Mouse (Mus musculus): Measurements from ENCODE around the gene Lgals12.

Lgals12 gene

GRCm38 (mm10) chr19:7583599-7583998 is 23.4 kb downstream of the Lgals12 start:
- DNase-seq (ENCODE audit: low spot score in 2 of 2): no peak

DNA sequence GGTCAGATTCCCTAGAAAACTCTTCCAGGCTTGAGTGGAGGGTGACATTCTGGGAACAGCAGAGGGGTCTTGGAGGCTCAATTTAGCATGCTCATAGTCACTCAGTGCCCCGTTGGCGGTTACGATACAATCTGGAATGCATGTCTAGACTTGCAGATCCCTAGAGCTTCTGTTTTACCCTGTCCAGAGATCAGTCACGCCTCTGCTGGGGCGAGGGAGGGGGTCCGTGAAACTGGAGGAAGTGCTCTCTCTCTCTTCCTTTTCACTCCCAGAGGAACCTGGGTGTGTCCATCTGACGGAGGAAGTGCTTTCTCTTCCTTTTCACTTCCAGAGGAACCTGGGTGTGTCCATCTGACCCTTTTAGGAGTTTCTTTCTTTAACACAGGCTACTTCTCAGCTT is 23.9 kb downstream of the Lgals12 start:
- no peak for DNase-seq (ENCODE audit: low spot score in 2 of 2)

- no peak for DNase-seq (ENCODE audit: low spot score in 2 of 2)
Observed at GRCm38 (mm10) chr19:7581042-7581441, 26.0 kb downstream of the Lgals12 start.

DNA sequence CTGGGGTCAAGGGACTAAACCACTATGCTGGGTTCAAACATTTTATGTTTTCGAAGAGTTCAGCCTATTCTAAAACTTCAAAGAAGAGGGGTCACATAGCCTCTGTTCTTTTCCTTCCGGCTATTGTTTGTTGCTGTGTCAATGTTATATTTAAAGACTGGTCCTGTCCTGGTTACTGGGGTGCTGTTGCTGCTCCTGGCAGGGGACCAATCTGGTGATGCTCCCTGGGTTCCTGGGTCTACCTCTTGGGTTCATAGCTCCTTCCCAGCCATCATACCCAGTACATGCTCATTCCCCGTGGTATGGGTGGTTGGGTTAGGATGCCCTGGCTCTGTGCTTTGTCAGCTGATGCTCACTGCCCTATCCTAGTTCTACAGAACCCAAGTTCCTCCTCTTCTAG is 29.3 kb downstream of the Lgals12 start:
- DNase-seq (ENCODE audit: low spot score in 2 of 2): no peak

DNA sequence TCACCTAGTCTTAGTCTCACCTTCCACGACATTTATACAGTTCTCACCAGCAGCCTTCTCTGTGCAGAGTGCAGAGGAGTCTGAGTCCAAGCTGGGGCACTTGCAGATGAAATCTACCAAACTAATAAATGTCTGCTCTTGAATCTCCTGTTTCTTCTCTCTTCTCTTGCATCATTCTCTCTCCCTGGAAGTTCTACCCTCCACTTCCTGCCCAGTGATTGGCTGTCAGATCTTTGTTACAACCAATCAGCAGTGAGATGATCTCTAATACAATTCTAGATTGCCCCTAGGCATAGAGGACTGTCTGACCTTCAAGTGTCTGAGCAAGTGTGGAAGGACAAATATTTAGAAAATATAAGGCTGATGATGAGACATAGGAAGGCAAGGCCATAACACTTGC is 30.8 kb downstream of the Lgals12 start:
- no peak for DNase-seq (ENCODE audit: low spot score in 2 of 2)

DNA sequence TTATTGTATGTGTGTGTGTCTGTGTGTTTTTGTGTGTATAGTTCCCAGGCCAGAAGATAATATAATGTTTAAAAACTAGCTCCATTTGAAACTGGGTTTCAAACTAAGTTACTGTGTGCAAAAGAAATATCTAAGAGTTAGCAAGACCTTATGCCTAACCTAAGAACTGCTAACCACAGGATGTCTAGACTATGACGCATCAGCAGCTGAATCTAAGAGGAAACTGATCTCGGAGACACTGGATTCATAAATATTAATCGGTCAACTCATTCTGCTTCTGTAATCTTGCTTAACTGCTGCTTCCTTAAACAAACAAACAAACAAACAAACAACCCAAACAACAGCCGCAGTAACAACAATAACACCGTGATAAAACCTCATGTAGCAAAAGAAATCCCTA is 37.3 kb downstream of the Lgals12 start:
- peak; percentile 24 to 47 for DNase-seq (ENCODE audit: low spot score in 2 of 2)

- no peak for DNase-seq (ENCODE audit: low spot score in 2 of 2)
Observed at GRCm38 (mm10) chr19:7568364-7568763, 38.6 kb downstream of the Lgals12 start.

- no peak for DNase-seq (ENCODE audit: low spot score in 2 of 2)
Observed at GRCm38 (mm10) chr19:7566826-7567225, 40.2 kb downstream of the Lgals12 start.

- DNase-seq (ENCODE audit: low spot score in 2 of 2): no peak
Observed at GRCm38 (mm10) chr19:7564457-7564856, 42.5 kb downstream of the Lgals12 start.

DNA sequence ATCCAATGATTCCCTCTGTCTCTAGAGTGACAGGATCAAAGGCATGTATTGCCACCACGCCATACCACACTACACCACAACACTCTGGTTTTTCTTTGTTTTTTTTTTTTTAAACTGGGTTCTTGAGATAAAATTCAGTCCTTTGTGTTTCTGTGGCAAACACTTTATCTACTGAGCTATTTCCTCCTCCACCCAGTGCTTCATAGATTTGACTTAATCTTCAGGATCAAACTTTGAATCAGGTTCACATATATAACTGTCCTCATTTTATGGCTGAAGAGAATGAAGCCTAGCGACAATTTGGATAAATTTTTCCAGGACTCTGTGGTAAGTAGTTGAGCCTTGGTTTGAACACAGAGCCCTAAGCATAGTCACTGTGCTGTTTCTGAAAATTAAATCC is 43.3 kb downstream of the Lgals12 start:
- DNase-seq (ENCODE audit: low spot score in 2 of 2): no peak

GRCm38 (mm10) chr19:7562601-7563129 is 44.3 kb downstream of the Lgals12 start:
- DNase-seq (ENCODE audit: low spot score in 2 of 2): no peak

DNA sequence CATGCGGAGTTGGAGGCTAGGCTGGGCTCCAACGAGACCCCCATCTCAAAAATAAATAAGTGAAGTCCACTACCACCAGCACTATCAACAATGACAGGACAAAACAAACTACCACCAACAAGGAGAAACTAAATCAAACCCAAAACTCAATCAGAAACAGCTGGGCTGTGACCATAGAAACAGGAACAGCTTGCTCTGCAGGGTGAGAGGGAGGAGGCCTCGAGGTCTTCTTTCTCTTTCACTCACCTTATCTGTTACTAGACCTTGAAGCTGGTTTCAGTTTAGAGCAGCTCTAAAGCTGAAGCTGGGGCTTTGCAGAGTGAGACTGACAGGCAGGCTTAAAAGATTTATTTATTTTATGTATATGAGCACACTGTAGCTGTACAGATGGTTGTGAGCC is 45.5 kb downstream of the Lgals12 start:
- DNase-seq (ENCODE audit: low spot score in 2 of 2): peak in 1 of 2 experiments; percentile 7

- peak in 1 of 2 experiments; percentile 24 for DNase-seq (ENCODE audit: low spot score in 2 of 2)
Observed at GRCm38 (mm10) chr19:7559986-7560385, 47.0 kb downstream of the Lgals12 start.

DNA sequence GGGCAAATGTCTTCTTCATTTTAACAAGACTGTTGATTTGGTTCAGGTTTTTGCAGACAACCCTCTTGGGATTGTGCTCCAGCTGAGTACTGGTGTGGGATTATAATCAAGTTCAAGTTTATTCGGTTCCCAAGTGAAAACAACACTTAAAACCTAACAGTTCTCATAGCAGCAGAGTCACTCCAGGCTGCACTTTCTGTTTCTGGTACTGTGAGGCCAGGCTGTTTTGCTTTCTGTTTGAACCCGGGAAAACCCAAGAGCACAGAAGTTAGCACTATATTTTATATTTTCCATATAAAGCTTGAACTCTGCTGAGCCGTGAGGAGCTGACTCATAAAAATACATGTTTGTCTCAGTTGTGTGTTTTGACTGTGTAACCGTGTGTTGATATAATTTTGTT is 48.3 kb downstream of the Lgals12 start:
- DNase-seq (ENCODE audit: low spot score in 2 of 2): peak in 1 of 2 experiments; percentile 18

DNA sequence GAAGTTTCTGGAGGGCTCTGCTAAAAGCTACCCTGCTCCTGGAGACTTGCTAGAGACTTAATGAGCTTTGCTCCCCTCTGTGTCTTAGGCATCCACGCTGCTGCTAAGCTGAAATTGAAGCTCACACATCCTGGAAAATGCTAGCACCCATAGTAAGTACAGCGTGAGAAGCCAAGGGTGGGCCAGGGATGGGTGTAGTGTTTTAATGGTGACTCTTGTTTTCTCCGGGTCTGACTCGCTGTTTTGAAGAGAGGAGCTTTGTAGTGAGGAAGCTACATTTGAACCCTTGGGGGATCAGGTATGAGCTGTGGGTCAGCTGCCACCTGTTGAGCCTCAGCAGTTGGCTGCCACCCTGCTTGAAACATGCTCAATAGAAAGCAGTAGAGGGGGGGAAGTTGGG is 49.1 kb downstream of the Lgals12 start:
- DNase-seq (ENCODE audit: low spot score in 2 of 2): no peak

- peak; percentile 55 to 60 for DNase-seq (ENCODE audit: low spot score in 2 of 2)
Observed at GRCm38 (mm10) chr19:7557328-7557822, 49.6 kb downstream of the Lgals12 start, which contains the start of gene Pla2g16. TSS of gene Pla2g16 (plus strand) at chr19:7557459.

DNA sequence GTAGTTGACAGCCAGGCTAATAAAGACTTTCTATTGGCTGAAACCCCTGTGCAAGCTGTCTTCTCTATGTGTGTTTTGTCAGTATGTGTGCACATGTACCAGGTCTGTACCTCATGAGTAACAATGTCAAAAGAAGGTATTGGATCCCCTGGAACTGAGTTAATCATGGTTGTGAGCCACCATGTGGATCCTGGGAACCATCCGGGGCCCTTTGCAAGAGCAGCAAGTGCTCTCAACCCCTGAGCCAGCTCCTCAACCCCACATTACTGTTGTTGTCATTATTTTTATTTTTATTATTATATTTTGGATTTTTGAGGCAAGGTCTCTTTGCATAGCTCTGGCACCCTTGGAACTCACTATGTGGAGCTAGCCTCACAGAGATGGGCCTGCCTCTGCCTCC is 50.4 kb downstream of the Lgals12 start:
- DNase-seq (ENCODE audit: low spot score in 2 of 2): no peak

GRCm38 (mm10) chr19:7554881-7555280 is 52.1 kb downstream of the Lgals12 start:
- no peak for DNase-seq (ENCODE audit: low spot score in 2 of 2)

- DNase-seq (ENCODE audit: low spot score in 2 of 2): no peak
Observed at GRCm38 (mm10) chr19:7553441-7553840, 53.6 kb downstream of the Lgals12 start.

DNA sequence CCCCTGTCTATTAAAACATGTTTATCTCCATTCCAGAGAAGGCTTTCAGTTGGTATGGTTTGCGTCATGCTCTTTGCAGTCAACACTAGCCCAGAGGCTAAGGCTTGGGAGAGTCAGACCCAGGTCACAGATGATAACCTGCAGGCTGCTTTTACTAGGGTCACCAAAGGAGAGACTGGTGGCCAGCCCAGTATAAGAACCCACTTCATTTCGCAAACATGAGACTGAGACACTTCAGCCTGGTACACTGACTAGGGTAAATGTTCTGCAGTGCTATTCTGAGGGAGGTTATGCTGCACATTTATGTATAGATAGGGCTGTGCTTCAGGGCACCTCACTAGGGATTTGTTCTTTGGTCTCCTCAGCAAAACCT is 54.7 kb downstream of the Lgals12 start:
- no peak for DNase-seq (ENCODE audit: low spot score in 2 of 2)

DNA sequence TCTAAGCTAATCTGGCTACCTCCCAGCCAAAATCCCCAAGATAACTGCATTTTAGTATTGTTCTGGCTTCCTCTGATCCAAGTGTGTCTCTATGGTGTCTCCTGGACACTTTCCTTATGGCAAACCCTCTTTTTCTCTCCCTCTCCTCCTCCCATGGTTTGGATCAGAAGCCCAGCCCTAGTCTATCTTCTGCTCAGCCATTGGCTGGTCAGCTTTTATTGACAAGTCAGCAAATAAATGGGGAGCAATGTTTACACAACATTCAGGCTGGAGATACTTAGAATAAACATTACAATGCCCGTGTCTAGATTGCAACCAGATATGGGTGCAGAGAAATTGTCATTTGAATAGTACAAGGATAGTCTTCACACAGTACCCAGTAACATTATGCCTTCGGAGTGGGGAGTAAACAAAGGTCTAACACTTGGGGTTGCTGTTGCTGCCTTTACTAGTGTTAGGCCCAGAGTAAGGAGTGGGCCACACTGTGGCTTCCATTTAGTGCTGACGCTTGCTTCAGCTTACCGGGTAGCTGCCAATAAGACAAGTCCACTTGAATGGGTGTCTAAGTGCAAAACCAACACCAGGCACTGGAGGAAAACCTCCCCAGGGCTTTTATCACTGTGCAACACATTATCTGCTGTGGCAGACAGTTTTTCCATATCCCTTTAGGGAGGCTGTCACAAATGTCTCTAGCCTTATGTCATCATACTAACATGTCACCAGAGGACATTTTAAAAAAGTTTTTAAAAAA is 55.3 kb downstream of the Lgals12 start:
- no peak for DNase-seq (ENCODE audit: low spot score in 2 of 2)

DNA sequence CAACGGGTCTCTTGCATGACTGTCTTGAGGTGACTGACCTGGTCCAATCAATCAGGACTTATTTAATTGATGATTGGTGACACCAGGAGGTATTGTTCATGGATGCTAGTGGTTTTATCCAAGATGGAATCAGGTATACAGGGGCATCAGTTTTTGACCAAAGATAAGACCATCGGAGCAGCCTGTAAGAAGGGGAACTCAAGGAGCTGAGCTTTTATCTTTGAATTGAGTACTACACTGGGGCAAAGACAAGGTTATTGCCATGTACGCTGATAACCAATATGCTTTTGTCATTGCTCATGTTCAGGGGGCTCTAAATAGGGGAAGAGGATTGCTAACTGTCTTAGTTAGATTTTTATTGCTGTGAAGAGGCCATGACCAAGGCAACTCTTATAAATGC is 58.1 kb downstream of the Lgals12 start:
- DNase-seq (ENCODE audit: low spot score in 2 of 2): no peak
